Mouse (Mus musculus) liver, adult 2 months (tissue): ENCODE results near the gene Kctd17. TPM values are rescaled to one million over a fixed set of nuclear protein-coding genes. Genes with fewer than 3 reads are reported as not detected.
A peak's percentile ranks its signal among the peaks of the same experiment; 100 is the strongest.

Source experiments
- DNase-seq: peaks from one replicate; pipeline ENCODE4 v3.0.0-alpha.2; 2011; ENCODE audit warnings: low read depth, low spot score; ENCODE audit errors: extremely low read depth
- H3K27ac ChIP-seq: fragments of 200-500 bp; replicated peaks from 2 replicates; pipeline ENCODE4 v1.5.1; 2012; ENCODE audit warnings: low read depth, mild to moderate bottlenecking, control low read depth, inconsistent platforms, low read length; ENCODE audit not compliant: insufficient read depth
- H3K27me3 ChIP-seq: fragments of 200-500 bp; 2 replicates; pipeline ENCODE4 v1.6.1; 2012; ENCODE audit warnings: mild to moderate bottlenecking, moderate library complexity, low read length, inconsistent platforms; ENCODE audit not compliant: control insufficient read depth, insufficient read depth
- H3K36me3 ChIP-seq: fragments of 200-500 bp; 2 replicates; pipeline ENCODE4 v1.6.1; 2012; ENCODE audit warnings: low read length, inconsistent platforms; ENCODE audit not compliant: control insufficient read depth, insufficient read depth
- H3K4me1 ChIP-seq: fragments of 200-500 bp; 2 replicates; pipeline ENCODE4 v1.6.1; 2011; ENCODE audit warnings: low read length; ENCODE audit not compliant: control insufficient read depth, insufficient read depth
- H3K4me3 ChIP-seq: fragments of 200-500 bp; 2 replicates; pipeline ENCODE4 v1.5.1; 2011; ENCODE audit warnings: low read depth, mild to moderate bottlenecking, control low read depth, low read length, moderate library complexity; ENCODE audit not compliant: insufficient read depth
- H3K79me2 ChIP-seq: fragments of 200-500 bp; 2 replicates; pipeline ENCODE4 v1.6.1; 2012; ENCODE audit warnings: inconsistent platforms, mild to moderate bottlenecking, low read length, moderate library complexity; ENCODE audit not compliant: control insufficient read depth, insufficient read depth
- H3K9ac ChIP-seq: fragments of 200-500 bp; 2 replicates; pipeline ENCODE4 v1.6.1; 2012; ENCODE audit warnings: low read depth, mild to moderate bottlenecking, control low read depth, inconsistent platforms, low read length
- CTCF ChIP-seq: fragments of 200-500 bp; IDR thresholded peaks from 2 replicates; pipeline ENCODE4 v1.5.1; 2011; ENCODE audit warnings: low read depth, low read length, control low read depth
- POLR2A ChIP-seq: fragments of 200-500 bp; IDR thresholded peaks from 2 replicates; pipeline ENCODE4 v1.6.1; 2011; ENCODE audit warnings: low read length, control low read depth; ENCODE audit not compliant: insufficient read depth; ENCODE audit errors: extremely low read depth
- WGBS: fragments of 180-500 bp; shearing (Covaris S2); methylation state at CpG from one replicate; pipeline ENCODE4 v1.1.7; 2018; 5-methylcytosine and 5-hydroxymethylcytosine counted together
- polyA plus RNA-seq: library from polyadenylated mRNA; depleted of rRNA; stranded (reverse); fragments of >200 nt; gene quantifications from 2 replicates; pipeline ENCODE4 v1.2.3, GENCODE M21; 2012; rRNA removed
- total RNA-seq: library from RNA; depleted of rRNA; stranded (reverse); fragments of >200 nt; gene quantifications from 2 replicates; pipeline ENCODE4 v1.2.3, GENCODE M21; 2014; rRNA removed

Gene Kctd17
- total RNA-seq (1.2 and 2.6 TPM in 2 replicates), polyA plus RNA-seq (8.6 and 10.4 TPM in 2 replicates)

DNA sequence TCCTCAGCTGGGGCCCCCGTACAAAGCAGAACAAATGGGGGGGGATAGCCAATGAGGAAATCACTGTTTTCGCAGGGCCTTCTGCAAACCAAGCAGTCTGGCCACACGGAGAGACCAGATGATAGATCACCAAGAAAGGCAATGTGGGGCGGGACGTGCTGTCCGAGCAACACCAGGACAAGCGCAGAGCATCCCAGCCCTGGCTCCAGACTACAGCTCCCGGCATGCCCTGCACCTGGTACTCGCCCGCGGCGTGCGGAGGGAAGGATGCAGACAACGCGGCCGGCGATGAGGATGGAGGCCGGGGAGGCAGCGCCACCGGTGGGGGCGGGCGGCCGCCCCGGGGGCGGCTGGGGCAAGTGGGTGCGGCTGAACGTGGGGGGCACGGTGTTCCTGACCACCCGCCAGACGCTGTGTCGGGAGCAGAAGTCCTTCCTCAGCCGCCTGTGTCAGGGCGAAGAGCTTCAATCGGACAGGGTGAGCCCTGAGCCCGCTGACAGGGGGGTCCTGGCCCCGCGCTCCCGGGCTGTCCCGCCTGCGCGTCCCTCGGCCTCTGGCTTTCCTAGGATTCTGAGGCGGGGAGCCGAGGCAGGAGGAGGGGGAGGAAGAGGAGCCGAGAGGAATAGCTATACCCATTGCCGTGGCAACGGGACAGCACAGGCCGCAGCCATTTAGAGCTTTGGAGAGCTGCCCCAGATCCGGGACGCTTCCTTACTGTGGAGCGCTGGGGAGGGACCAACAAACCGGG lies at the start of gene Kctd17:
Kctd17 (plus strand) TSS at position 174 of the 748 bp plus-strand sequence.
- peaks cover 16% of the 10 kb centered on the region for H3K4me1 ChIP-seq
- H3K79me2 ChIP-seq = no peaks in the 10 kb centered on the region
- peak within 1 kb of the TSS; percentile 62 for H3K4me3 ChIP-seq
- peak within 1 kb of the TSS; percentile 25; the same call in 1 of the 2 replicates for H3K27ac ChIP-seq
- 6% methylated on average over 51 of the region's 52 CpGs for WGBS
- no peak for DNase-seq
- no peaks in the 10 kb centered on the region for H3K27me3 ChIP-seq
- no peaks in the 10 kb centered on the region for H3K36me3 ChIP-seq
- no peak for TF ChIP-seq POLR2A
- no peak for TF ChIP-seq CTCF
- H3K9ac ChIP-seq = peak within 1 kb of the TSS; percentile 50

DNA sequence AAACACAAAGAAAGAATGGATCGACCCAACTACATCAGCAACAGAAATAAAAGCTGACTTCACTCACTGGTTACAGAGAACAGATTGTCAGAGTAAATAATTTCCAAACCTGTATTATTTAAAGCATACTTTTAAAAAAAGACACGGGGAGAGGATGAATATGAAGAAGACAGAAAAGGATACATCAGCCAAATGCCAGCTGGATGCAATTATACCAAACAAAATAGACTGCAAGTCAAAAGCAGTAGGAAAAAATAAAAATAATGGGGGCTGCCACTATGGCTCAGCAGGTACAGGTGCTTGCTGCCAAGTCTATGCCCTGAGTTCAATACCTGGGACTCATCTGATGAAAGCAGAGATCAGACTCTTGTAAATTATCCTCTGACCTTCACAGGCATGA lies 48.2 kb upstream of the Kctd17 start:
- H3K9ac ChIP-seq = no peak overlapping the region
- no peaks in the 10 kb centered on the region for H3K79me2 ChIP-seq
- no peak overlapping the region for H3K4me3 ChIP-seq
- no peaks in the 10 kb centered on the region for H3K27me3 ChIP-seq
- 87% methylated on average over 2 of the region's 2 CpGs for WGBS
- DNase-seq = no peak
- H3K36me3 ChIP-seq = no peaks in the 10 kb centered on the region
- peaks cover 14% of the 10 kb centered on the region for H3K4me1 ChIP-seq
- TF ChIP-seq POLR2A (no peak), CTCF (no peak)
- no peak overlapping the region for H3K27ac ChIP-seq

DNA sequence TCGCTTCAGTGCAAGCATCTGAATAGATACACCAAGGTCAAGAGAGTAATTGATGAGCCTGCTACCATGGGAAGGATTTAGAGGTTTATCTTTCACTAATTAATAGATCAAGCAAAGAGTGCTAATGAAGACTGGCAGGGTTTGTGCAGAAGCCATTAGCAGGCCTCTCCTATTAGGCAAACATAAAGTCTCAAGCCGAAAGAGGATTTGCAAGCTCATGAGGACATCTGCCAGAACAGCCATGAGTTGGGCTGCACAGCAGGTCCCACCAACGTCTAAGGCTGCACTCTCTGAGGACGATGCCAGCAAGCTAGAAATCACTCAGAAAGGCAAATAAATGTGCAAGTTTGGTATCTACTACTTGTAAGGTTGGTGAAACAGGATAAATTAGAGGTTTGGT lies 47.6 kb upstream of the Kctd17 start:
- TF ChIP-seq POLR2A (no peak), CTCF (no peak)
- WGBS = 90% methylated on average over 4 of the region's 4 CpGs

DNA sequence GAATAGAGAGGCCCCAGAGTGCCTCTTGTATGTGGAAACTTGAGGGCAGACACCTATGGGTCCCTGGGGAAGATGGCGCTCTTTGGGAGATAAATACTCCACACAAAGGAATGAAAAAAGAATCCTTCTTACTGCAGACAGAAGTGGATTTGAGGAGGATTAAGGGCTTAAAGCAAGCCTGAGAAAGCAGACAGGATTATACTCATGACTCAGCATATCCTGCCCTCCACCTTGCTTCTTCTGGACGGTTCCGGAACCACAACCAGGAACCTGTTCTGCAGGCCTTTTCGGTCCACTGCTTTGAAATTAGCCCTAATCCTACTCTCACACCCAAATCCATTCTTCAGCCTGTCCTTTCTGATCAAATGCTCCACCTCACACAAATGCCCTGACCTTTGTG lies 46.2 kb upstream of the Kctd17 start:
- no peaks in the 10 kb centered on the region for H3K79me2 ChIP-seq
- 92% methylated on average over 4 of the region's 4 CpGs for WGBS
- H3K4me1 ChIP-seq = peaks cover 14% of the 10 kb centered on the region
- no peak overlapping the region for H3K27ac ChIP-seq
- no peaks in the 10 kb centered on the region for H3K36me3 ChIP-seq
- DNase-seq = peak; percentile 47
- TF ChIP-seq POLR2A = no peak
- no peak for TF ChIP-seq CTCF
- H3K9ac ChIP-seq = no peak overlapping the region
- H3K27me3 ChIP-seq = no peaks in the 10 kb centered on the region
- H3K4me3 ChIP-seq = no peak overlapping the region

More for the DNA sequence above, 47.6 kb upstream of the Kctd17 start:
- Histone ChIP-seq H3K4me3 (no peak overlapping the region), H3K27me3 (no peaks in the 10 kb centered on the region), H3K36me3 (no peaks in the 10 kb centered on the region), H3K4me1 (peaks cover 14% of the 10 kb centered on the region), H3K27ac (no peak overlapping the region), H3K9ac (no peak overlapping the region), H3K79me2 (no peaks in the 10 kb centered on the region)
- no peak for DNase-seq

DNA sequence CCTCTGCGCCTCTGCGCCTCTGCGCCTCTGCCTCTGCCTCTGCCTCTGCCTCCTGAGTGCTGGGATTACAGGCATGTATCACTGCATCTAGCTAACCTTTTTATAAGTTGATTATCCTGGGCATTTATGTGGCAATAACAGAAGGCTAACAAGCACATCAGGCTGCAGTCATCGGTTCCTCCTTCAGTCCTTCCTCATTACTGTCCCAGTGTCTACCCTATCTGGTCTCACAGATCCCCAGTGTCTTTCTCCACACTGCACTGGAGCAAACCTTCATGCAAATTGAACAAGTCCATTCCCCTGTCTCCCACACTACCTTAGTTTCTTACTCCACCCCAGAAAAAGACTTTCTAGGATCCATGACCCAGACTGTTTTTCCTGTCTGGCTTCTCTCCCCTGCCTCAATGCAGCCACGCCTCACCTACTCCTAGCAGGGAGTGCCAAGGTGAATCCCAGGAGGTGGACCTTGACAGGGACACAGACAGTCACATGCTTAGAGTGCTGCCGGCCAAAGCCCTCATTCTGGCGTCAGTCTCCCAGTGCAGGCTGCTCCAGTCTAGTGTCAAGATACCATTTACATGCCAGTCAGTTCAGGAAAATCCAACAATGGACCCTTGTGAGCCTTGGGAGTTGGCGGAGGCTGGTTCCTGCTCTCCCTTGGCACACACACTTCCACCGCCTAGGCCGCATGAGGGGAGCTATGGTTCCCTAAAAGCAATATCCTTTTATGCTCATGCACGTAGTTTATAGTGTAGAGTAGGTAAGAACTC lies 44.7 kb upstream of the Kctd17 start:
- 63% methylated on average over 11 of the region's 11 CpGs for WGBS
- H3K27me3 ChIP-seq = no peaks in the 10 kb centered on the region
- peak; percentile 90 for DNase-seq
- H3K4me1 ChIP-seq = peaks cover 14% of the 10 kb centered on the region
- no peak overlapping the region for H3K4me3 ChIP-seq
- H3K9ac ChIP-seq = no peak overlapping the region
- H3K27ac ChIP-seq = peak overlapping the region; percentile 56
- H3K79me2 ChIP-seq = no peaks in the 10 kb centered on the region
- no peaks in the 10 kb centered on the region for H3K36me3 ChIP-seq
- TF ChIP-seq CTCF (no peak), POLR2A (no peak)
